Mouse (Mus musculus) myocyte (in vitro differentiated cells): Measurements from ENCODE around the gene Gm3099. TPM values are rescaled to one million over a fixed set of nuclear protein-coding genes. Genes with fewer than 3 reads are reported as not detected.
"Not testable (repeated sequence)": the region's sequence is repeated elsewhere in the genome, so short reads cannot be mapped to it uniquely, and the experiment has no call there.

Source experiments
- H3K27me3 ChIP-seq: one replicate; pipeline ENCODE4 v1.6.1; 2011; ENCODE audit not compliant: control insufficient read depth, insufficient read depth, insufficient read length
- H3K36me3 ChIP-seq: one replicate; pipeline ENCODE4 v1.6.1; 2011; ENCODE audit not compliant: control insufficient read depth, insufficient read depth
- H3K4me2 ChIP-seq: one replicate; pipeline ENCODE4 v1.6.1; 2011; ENCODE audit warnings: low read depth, control low read depth
- H3K4me3 ChIP-seq: one replicate; pipeline ENCODE4 v1.5.1; 2011; ENCODE audit warnings: mild to moderate bottlenecking, control low read depth, moderate library complexity
- H3K79me2 ChIP-seq: one replicate; pipeline ENCODE4 v1.6.1; 2011; ENCODE audit not compliant: control insufficient read depth, insufficient read depth
- H3ac ChIP-seq: one replicate; pipeline ENCODE4 v1.6.1; 2011; ENCODE audit not compliant: control insufficient read depth, insufficient read length
- polyA plus RNA-seq: library from polyadenylated mRNA; unstranded; fragments of >200 nt; fragmentation: generic; extraction: Trizol; gene quantifications from one replicate; pipeline ENCODE4 v1.2.1, GENCODE M21; 2012; ENCODE audit warnings: missing spikeins

Gm3099 gene
- not detected for polyA plus RNA-seq

DNA sequence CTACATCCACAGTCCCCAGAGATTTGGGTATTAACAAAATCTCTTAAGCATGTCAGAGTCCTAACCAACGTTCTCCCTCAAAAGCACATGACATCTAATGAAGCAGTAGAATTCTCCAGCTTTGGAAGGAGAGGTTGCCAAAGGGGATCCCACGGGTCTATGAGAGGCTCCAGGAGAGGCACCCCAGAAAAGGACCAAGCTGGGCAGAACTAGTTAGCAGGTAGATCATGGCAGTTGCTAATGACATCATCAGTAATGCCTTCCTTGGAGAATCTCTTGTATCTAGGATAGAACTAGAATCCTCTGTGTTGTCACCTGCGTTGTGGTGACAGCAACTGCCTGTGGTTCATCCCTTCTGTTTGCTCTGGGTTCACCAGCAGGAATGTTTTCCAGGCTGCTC, at the start of gene Gm3099:
Gm3099 (plus strand) TSS at position 301 of the 400 bp plus-strand sequence.
- H3K4me3 ChIP-seq, H3ac ChIP-seq, H3K36me3 ChIP-seq, H3K79me2 ChIP-seq, H3K27me3 ChIP-seq, H3K4me2 ChIP-seq: not testable (repeated sequence)

DNA sequence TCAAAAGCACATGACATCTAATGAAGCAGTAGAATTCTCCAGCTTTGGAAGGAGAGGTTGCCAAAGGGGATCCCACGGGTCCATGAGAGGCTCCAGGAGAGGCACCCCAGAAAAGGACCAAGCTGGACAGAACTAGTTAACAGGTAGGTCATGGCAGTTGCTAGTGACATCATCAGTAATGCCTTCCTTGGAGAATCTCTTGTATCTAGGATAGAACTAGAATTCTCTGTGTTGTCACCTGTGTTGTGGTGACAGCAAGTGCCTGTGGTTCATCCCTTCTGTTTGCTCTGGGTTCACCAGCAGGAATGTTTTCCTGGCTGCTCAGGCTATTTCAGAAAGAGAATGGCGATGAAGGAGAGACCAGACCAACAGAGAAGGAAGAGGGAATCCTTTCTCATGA, 34.9 kb upstream of the Gm3099 start, which contains the start of gene Gm3095:
Gm3095 (plus strand) TSS at position 301 of the 400 bp plus-strand sequence.
- H3K36me3 ChIP-seq, H3K4me3 ChIP-seq, H3K4me2 ChIP-seq, H3K27me3 ChIP-seq, H3K79me2 ChIP-seq, H3ac ChIP-seq: not testable (repeated sequence)

DNA sequence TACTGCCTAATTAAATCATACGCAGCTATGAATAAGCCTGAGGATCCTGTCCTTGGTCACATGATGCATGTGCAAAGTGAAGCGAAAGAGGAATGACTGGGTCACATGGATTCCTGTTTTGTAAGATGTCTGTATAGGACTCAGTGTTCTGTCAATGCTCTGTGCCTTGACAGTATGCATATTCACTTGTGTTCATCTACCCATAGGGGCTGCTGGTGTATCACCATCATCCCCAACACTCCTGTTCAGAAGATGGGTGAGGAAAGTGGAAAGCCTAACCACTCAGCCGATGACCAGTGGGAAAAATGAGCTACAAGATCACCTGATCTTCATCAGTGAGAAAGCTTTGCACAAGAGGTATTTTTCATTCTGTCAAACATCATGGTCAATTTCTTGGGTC, 25.4 kb downstream of the Gm3099 start, which contains the start of gene Gm5796:
Gm5796 (plus strand) TSS at position 301 of the 400 bp plus-strand sequence.
- H3K27me3 ChIP-seq, H3K36me3 ChIP-seq: not testable (repeated sequence)

More for the DNA sequence above, 25.4 kb downstream of the Gm3099 start, which contains the start of gene Gm5796:
- H3ac ChIP-seq, H3K4me3 ChIP-seq, H3K79me2 ChIP-seq, H3K4me2 ChIP-seq: not testable (repeated sequence)

Other genes starting within 250 kb of the Gm3099 start
- not detected for gene Gm3002, start 188.3 kb upstream of the Gm3099 start, polyA plus RNA-seq
- gene Gm3033, start 152.1 kb upstream of the Gm3099 start, polyA plus RNA-seq = not detected
- gene Gm2916, start 114.2 kb upstream of the Gm3099 start, polyA plus RNA-seq = not detected
- not detected for gene Gm3029, start 66.6 kb upstream of the Gm3099 start, polyA plus RNA-seq
- gene Gm3095, start 34.8 kb upstream of the Gm3099 start, polyA plus RNA-seq = not detected
- not detected for gene Gm5796, start 25.5 kb downstream of the Gm3099 start, polyA plus RNA-seq
- gene Gm3115, start 85.7 kb downstream of the Gm3099 start, polyA plus RNA-seq = not detected
- not detected for gene Gm8108, start 112.1 kb downstream of the Gm3099 start, polyA plus RNA-seq
- not detected for gene Gm3127, start 166.6 kb downstream of the Gm3099 start, polyA plus RNA-seq
- gene Gm2974, start 184.2 kb downstream of the Gm3099 start, polyA plus RNA-seq = not detected